Mouse (Mus musculus) G1E (cell line): ENCODE measurements around the gene Ddb2. TPM values are rescaled to one million over a fixed set of nuclear protein-coding genes. Genes with fewer than 3 reads are reported as not detected.

Experiments
- ATAC-seq: 2 replicates; pipeline ENCODE4 v1.8.0; 2016; ENCODE audit warnings: mild to moderate bottlenecking; ENCODE audit not compliant: insufficient number of reproducible peaks, poor library complexity, low FRiP score, severe bottlenecking; ENCODE audit errors: extremely low read depth
- DNase-seq: peaks from one replicate; pipeline ENCODE4 v3.0.0; 2012; ENCODE audit warnings: low spot score
- H3K27me3 ChIP-seq: 2 replicates; pipeline ENCODE4 v1.6.1; 2012; ENCODE audit warnings: mild to moderate bottlenecking, low read length, inconsistent platforms; ENCODE audit not compliant: insufficient read depth
- H3K36me3 ChIP-seq: replicated peaks from 2 replicates; pipeline ENCODE3; 2012; ENCODE audit warnings: mild to moderate bottlenecking, inconsistent platforms
- H3K4me1 ChIP-seq: 2 replicates; pipeline ENCODE4 v1.6.1; 2012; ENCODE audit warnings: low read depth, low read length, inconsistent platforms, mixed read lengths; ENCODE audit not compliant: insufficient read depth
- H3K4me3 ChIP-seq: 2 replicates; pipeline ENCODE4 v1.5.1; 2012; ENCODE audit warnings: low read depth, mild to moderate bottlenecking, inconsistent platforms, low read length, moderate library complexity, mixed read lengths
- H3K9me3 ChIP-seq: replicated peaks from 2 replicates; pipeline ENCODE4 v1.6.1; 2012; ENCODE audit warnings: inconsistent platforms
- CTCF ChIP-seq: IDR thresholded peaks from 2 replicates; pipeline ENCODE4 v1.5.1; 2012; ENCODE audit warnings: low read depth, low read length, inconsistent platforms, mixed read lengths
- GATA1 ChIP-seq: IDR thresholded peaks from 2 replicates; pipeline ENCODE4 v1.6.1; 2012; ENCODE audit warnings: borderline replicate concordance, low read length, inconsistent platforms, mixed read lengths
- GATA2 ChIP-seq: IDR thresholded peaks from 2 replicates; pipeline ENCODE4 v1.6.1; 2012; ENCODE audit warnings: low read depth, low read length, inconsistent platforms, borderline replicate concordance
- POLR2AphosphoS5 ChIP-seq: IDR thresholded peaks from 2 replicates; pipeline ENCODE4 v1.6.1; 2012; ENCODE audit warnings: low read depth, low read length, inconsistent platforms; ENCODE audit not compliant: insufficient replicate concordance
- TAL1 ChIP-seq: conservative IDR thresholded peaks from 2 replicates; pipeline ENCODE4 v1.6.1; 2012; ENCODE audit warnings: low read depth, low read length, inconsistent platforms, mixed read lengths
- polyA plus RNA-seq: library from polyadenylated mRNA; stranded (reverse); fragments of >175 nt; gene quantifications from 2 replicates; pipeline ENCODE4 v1.2.3, GENCODE M21; 2012
- total RNA-seq, 2 experiments: library from RNA; stranded (forward) in 1 of 2; stranded (reverse) in 1 of 2; fragments of 200-1000 nt in 1 of 2; fragments of >200 nt in 1 of 2; fragmentation: Nextera tagmentation in 1 of 2; gene quantifications; 2 replicates each; pipeline ENCODE4 v1.2.3; 2014 to 2017

Gene Ddb2
- total and polyA plus RNA-seq, 3 experiments, result 1.5 to 18.7 (median 15.2) TPM

DNA sequence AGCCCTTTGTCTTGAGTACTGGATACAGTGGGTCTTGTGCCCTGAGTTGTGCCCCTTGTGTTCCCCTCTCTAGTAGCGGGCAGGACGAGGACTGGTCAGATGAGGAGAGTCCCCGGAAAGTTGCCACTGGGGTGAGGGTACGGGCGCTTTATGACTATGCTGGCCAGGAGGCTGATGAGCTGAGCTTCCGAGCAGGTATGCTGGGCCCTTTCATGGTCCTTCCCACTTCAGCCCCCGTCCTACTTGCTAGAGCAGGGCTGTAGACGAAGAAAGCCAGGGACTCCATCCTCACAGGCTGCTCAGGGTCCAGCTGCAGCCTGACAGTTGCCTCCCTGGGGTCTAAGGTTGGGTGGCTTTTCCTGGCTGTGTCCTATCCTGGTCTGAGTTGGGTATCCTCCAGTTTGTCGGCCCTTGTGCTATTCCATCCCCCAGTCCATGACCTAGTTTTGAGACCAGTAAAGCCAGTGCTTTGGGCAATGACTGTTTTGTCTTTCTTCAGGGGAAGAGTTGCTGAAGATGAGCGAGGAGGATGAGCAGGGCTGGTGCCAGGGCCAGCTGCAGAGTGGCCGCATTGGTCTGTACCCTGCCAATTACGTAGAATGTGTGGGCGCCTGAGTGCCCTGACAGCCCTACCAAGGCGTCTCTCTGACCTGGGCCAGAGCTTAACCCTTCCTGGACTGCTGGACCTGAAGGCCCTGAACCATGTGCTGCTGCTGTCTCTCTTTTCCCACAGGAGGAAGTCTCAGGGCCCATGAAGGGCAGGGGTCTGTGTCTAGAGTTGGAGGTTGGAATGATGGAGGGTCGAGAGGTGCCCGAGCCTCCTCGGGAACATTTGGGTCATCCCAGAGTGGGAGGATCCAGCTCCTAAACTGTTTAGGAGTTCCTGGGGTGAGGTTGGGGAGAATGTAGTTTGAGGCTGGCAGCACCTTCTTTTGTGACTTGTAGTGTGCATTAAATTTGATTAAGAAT, 27.2 kb upstream of the Ddb2 start:
- ATAC-seq, result no peak
- Histone ChIP-seq H3K36me3 (peaks cover 30% of the 10 kb centered on the region), H3K4me1 (peaks cover 43% of the 10 kb centered on the region), H3K4me3 (peak overlapping the region; percentile 81), H3K9me3 (no peaks in the 10 kb centered on the region), H3K27me3 (peaks cover 33% of the 10 kb centered on the region)
- no peak for DNase-seq
- TF ChIP-seq CTCF, result no peak

DNA sequence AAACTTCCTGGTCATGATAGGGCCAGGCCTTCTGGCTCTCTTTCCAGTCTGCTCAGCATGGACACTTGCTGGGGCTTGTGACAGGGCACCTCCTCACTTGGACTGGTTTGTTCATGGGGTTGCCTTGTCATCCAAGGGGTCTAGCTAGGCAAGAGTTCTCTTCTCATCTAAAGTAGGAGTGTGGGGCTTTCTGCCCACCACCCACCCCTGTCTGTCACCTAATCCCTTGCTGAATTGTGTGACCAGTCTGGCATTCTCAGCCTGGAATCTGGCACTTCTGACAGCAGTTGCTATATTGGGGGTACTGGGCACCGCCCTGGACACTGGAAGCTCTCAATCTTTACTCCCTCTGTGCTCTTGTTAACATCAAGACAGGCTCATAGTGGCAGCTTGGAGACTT, 22.7 kb upstream of the Ddb2 start:
- no peaks in the 10 kb centered on the region for H3K36me3 ChIP-seq
- no peaks in the 10 kb centered on the region for H3K9me3 ChIP-seq
- ATAC-seq (no peak), DNase-seq (no peak)
- no peak for TF ChIP-seq GATA2
- TF ChIP-seq CTCF, result no peak
- TF ChIP-seq TAL1, result no peak
- TF ChIP-seq POLR2AphosphoS5, result no peak
- H3K4me1 ChIP-seq, result peaks cover 33% of the 10 kb centered on the region
- H3K27me3 ChIP-seq, result peaks cover 77% of the 10 kb centered on the region
- no peak overlapping the region for H3K4me3 ChIP-seq

DNA sequence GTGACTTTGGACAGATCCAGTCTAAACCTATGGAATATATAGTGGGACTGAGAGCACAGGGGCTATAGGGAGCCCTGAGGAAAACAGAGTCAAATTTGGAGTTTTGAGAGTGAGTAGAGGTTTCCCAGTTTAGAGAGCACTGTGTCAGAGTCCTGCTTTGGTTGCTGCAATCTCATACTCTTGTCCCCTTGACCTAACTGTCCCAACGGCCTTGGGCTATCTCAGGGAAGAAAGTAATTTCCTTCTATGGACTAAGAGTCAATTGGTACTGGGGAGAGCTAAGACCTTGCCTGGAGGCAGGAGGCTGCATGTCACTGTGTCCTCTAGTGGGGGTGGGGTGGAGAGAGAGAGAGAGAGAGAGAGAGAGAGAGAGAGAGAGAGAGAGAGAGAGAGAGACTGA, 22.0 kb upstream of the Ddb2 start:
- Histone ChIP-seq H3K27me3 (peaks cover 84% of the 10 kb centered on the region), H3K9me3 (no peaks in the 10 kb centered on the region), H3K4me1 (peaks cover 26% of the 10 kb centered on the region), H3K36me3 (no peaks in the 10 kb centered on the region), H3K4me3 (no peak overlapping the region)
- DNase-seq (no peak), ATAC-seq (no peak)
- TF ChIP-seq GATA2 (no peak), POLR2AphosphoS5 (no peak), TAL1 (no peak), GATA1 (no peak), CTCF (no peak)

DNA sequence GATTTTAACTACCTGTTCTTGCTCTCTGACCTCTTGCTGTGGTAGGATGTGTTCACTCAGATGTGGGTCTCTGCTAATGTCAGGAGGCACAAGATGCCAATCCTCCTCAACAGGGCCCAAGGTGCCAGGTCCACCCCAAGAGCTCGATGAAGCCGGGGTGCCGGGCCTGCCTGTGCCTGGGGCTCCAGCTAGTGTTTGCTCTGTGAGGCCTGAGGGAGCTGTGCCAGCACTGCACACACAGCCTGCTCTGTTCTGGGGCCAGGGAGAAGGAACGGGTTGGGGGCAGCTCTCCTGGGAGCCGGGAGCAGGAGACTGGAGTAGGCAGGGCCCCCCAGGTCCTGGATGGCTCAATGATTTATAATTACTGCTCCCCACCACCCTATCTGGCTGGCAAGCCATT, 21.3 kb upstream of the Ddb2 start:
- H3K4me3 ChIP-seq, result no peak overlapping the region
- DNase-seq, result no peak

DNA sequence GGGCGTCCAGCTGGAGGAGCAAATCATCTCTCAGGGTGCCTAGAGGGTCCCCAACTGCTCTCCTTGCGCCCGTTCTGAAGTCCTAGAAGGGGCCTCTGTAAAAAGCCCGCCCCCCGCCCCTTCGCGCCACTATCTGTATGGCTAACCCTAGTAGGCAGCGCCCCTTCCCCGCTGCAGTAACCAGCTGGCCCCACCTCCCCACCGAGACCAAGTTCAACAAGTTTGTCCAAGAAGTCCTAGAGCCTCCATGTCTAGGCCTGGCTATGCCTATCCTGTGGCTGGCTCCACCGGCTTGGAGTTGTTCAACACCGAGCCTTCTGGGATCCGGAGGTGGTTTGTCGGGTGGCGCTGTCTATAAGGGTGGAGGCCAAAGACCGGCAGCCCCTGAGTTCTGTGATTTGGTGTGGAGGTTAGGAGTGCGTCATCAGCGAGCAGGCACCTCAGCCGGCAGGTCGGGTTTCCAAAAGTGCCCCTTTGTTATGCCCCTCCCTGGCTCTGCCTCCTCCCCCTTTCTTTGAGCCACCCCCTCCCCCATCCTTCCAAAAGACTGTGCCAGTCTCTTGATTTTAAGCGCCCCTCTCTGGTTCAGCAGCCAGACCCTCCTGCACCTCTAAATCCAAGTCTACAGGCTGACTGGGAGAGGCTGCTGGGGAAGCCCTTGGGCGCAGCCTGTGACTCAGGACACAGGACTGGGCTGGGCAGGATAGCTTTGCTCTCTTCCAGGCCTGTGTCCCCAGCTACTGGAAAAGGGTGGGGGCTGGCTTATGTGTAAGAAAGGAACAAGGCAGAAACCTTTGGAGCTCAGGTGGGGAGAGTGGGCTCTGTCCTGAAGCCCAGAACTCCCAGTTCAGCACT, 20.6 kb upstream of the Ddb2 start:
- H3K4me1 ChIP-seq, result peaks cover 29% of the 10 kb centered on the region
- H3K4me3 ChIP-seq, result peak overlapping the region; percentile 69
- DNase-seq (no peak), ATAC-seq (no peak)
- peaks cover 92% of the 10 kb centered on the region for H3K27me3 ChIP-seq
- TF ChIP-seq TAL1, result no peak
- TF ChIP-seq GATA2, result no peak
- no peak for TF ChIP-seq CTCF
- no peak for TF ChIP-seq GATA1
- TF ChIP-seq POLR2AphosphoS5, result no peak
- H3K9me3 ChIP-seq, result no peaks in the 10 kb centered on the region
- no peaks in the 10 kb centered on the region for H3K36me3 ChIP-seq

More for the DNA sequence above, 21.3 kb upstream of the Ddb2 start:
- Histone ChIP-seq H3K36me3 (no peaks in the 10 kb centered on the region), H3K4me1 (peaks cover 24% of the 10 kb centered on the region), H3K27me3 (peaks cover 91% of the 10 kb centered on the region), H3K9me3 (no peaks in the 10 kb centered on the region)
- no peak for ATAC-seq
- TF ChIP-seq GATA2 (no peak), POLR2AphosphoS5 (no peak), GATA1 (no peak), TAL1 (no peak), CTCF (no peak)
